In the genomic region with DNA sequence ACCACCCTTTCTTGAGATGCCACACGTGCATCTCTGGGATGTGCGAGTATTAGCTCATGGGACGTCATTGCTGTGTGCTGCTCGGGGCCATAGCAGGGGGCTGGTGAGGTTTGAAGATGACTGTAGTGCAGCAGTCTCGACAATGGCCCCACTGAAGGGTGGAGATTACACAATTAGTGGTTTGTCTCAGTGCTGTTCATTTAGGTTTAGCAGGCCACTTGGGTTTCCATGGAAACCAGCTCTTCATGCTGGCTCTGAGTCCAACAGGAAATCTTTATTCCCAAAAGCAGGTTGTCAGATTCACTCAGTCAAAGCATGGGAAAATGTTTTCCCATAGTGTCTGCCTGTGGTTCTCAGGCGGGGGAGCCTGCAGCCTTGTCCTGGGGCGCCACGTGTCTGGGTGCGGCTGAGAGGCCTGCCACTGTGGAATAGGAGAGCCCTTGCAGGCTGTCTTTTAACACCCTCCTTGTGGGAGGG, we compare ENCODE assay signal across 8 mouse cellular contexts. TPM values are rescaled to one million over a fixed set of nuclear protein-coding genes. Genes with fewer than 3 reads are reported as not detected.
DNase-seq lines count a peak whose midpoint lies in the region; ATAC-seq and TF ChIP-seq lines count a peak whose summit lies in the region.

No protein-coding gene starts in this region.

- H3K4me1 ChIP-seq in liver, embryonic 12.5 days: no peaks in the 10 kb centered on the region
- peaks cover 23% of the 10 kb centered on the region for H3K4me1 ChIP-seq in embryonic facial prominence, embryonic 15.5 days
- H3K4me1 ChIP-seq in intestine, postnatal 0 days (replicated peaks; ENCODE audit: control insufficient read depth, insufficient read depth, low read length): 0 out of 2 replicates have a peak, but pooled peaks cover 5% of the 10 kb centered on the region
- 0 out of 2 replicates have a peak, but pooled peaks cover 2% of the 10 kb centered on the region for H3K4me1 ChIP-seq in liver, postnatal 0 days (ENCODE audit: insufficient read depth)

- ATAC-seq in liver, embryonic 12.5 days: 0 out of 2 replicates have a peak, but pooled peaks have one; percentile 17
- peak; percentile 72 for ATAC-seq in embryonic facial prominence, embryonic 15.5 days (ENCODE audit: insufficient number of reproducible peaks, low FRiP score, low TSS enrichment, low read depth)
- ATAC-seq in intestine, postnatal 0 days: peak; percentile 52
- no peak for ATAC-seq in liver, postnatal 0 days

- no peak for DNase-seq in liver
- DNase-seq in neural tube, embryonic 10.5 days (ENCODE audit: extremely low spot score, low spot score): peak; percentile 26
- no peak for DNase-seq in thymus, adult 18-20 months
- no peak for DNase-seq in cerebellum, postnatal 36 days
- DNase-seq in liver, postnatal 0 days: no peak

- H3K9ac ChIP-seq in liver, embryonic 12.5 days: no peak overlapping the region
- no peak overlapping the region for H3K9ac ChIP-seq in embryonic facial prominence, embryonic 15.5 days
- no peak overlapping the region for H3K9ac ChIP-seq in intestine, postnatal 0 days (ENCODE audit: low read depth, low read length)
- no peak overlapping the region for H3K9ac ChIP-seq in liver, postnatal 0 days (replicated peaks)

- TF ChIP-seq CTCF in intestine, postnatal 0 days (IDR thresholded peaks at IDR 0.05; ENCODE audit: low read depth): no peak
- no peak for TF ChIP-seq CTCF in liver, postnatal 0 days (IDR thresholded peaks at IDR 0.05; ENCODE audit: low read depth)

- 66% methylated on average over 9 of the region's 9 CpGs for WGBS in liver, embryonic 12.5 days (ENCODE audit: insufficient replicate concordance)
- WGBS in embryonic facial prominence, embryonic 15.5 days: 19% methylated on average over 9 of the region's 9 CpGs
- 26% methylated on average over 9 of the region's 9 CpGs for WGBS in intestine, postnatal 0 days
- WGBS in liver, postnatal 0 days (ENCODE audit: insufficient replicate concordance): 75% methylated on average over 9 of the region's 9 CpGs

- H3K4me3 ChIP-seq in liver, embryonic 12.5 days: no peak overlapping the region
- H3K4me3 ChIP-seq in embryonic facial prominence, embryonic 15.5 days (replicated peaks): no peak overlapping the region
- H3K4me3 ChIP-seq in intestine, postnatal 0 days (ENCODE audit: low read depth, low read length): no peak overlapping the region
- no peak overlapping the region for H3K4me3 ChIP-seq in liver, postnatal 0 days (ENCODE audit: low read depth, low read length)

- H3K4me2 ChIP-seq in liver, embryonic 12.5 days: no peak overlapping the region
- H3K4me2 ChIP-seq in embryonic facial prominence, embryonic 15.5 days (replicated peaks): no peak overlapping the region
- H3K4me2 ChIP-seq in intestine, postnatal 0 days (replicated peaks; ENCODE audit: low read depth): no peak overlapping the region
- H3K4me2 ChIP-seq in liver, postnatal 0 days (ENCODE audit: low read depth, low read length): no peak overlapping the region

- peaks cover 5% of the 10 kb centered on the region; the same call in 1 of the 2 replicates for H3K36me3 ChIP-seq in liver, embryonic 12.5 days
- H3K36me3 ChIP-seq in embryonic facial prominence, embryonic 15.5 days: no peaks in the 10 kb centered on the region
- peaks cover 4% of the 10 kb centered on the region; the same call in 1 of the 2 replicates for H3K36me3 ChIP-seq in intestine, postnatal 0 days (ENCODE audit: control insufficient read depth, insufficient read depth)
- no peaks in the 10 kb centered on the region for H3K36me3 ChIP-seq in liver, postnatal 0 days (replicated peaks; ENCODE audit: insufficient read depth, low read length)

- no peak overlapping the region for H3K27ac ChIP-seq in liver, embryonic 12.5 days
- H3K27ac ChIP-seq in embryonic facial prominence, embryonic 15.5 days (replicated peaks): peak overlapping the region; percentile 71; the same call in 1 of the 2 replicates
- no peak overlapping the region for H3K27ac ChIP-seq in intestine, postnatal 0 days (ENCODE audit: low read depth, low read length)
- H3K27ac ChIP-seq in liver, postnatal 0 days (ENCODE audit: low read depth): no peak overlapping the region

- H3K27me3 ChIP-seq in liver, embryonic 12.5 days (replicated peaks): no peaks in the 10 kb centered on the region
- H3K27me3 ChIP-seq in embryonic facial prominence, embryonic 15.5 days: no peaks in the 10 kb centered on the region
- H3K27me3 ChIP-seq in intestine, postnatal 0 days (replicated peaks; ENCODE audit: control insufficient read depth, insufficient read depth, low read length): no peaks in the 10 kb centered on the region
- no peaks in the 10 kb centered on the region for H3K27me3 ChIP-seq in liver, postnatal 0 days (ENCODE audit: insufficient read depth, low read length)

- H3K9me3 ChIP-seq in liver, embryonic 12.5 days (replicated peaks): no peaks in the 10 kb centered on the region
- no peaks in the 10 kb centered on the region for H3K9me3 ChIP-seq in embryonic facial prominence, embryonic 15.5 days (replicated peaks)
- H3K9me3 ChIP-seq in intestine, postnatal 0 days (ENCODE audit: control insufficient read depth): no peaks in the 10 kb centered on the region
- no peaks in the 10 kb centered on the region for H3K9me3 ChIP-seq in liver, postnatal 0 days (ENCODE audit: low read length)

- no peak for TF ChIP-seq EP300 in liver, postnatal 0 days (IDR thresholded peaks at IDR 0.05; ENCODE audit: low read depth)

RNA-seq across cellular contexts. Expression of a gene that starts 43.5 kb away (rescaled TPM):
- polyA plus RNA-seq in liver, embryonic 12.5 days (2016; fragmentation: Nextera tagmentation; extraction: Ambion mirVana): 33.0 and 36.2 TPM in 2 replicates
- 65.5 and 77.0 TPM in 2 replicates for polyA plus RNA-seq in embryonic facial prominence, embryonic 15.5 days (2015; fragmentation: Nextera tagmentation; extraction: Ambion mirVana)
- polyA plus RNA-seq in intestine, postnatal 0 days (2015; fragmentation: Nextera tagmentation; extraction: Ambion mirVana): 24.1 and 28.7 TPM in 2 replicates
- polyA plus RNA-seq in liver, postnatal 0 days (2015; fragmentation: Nextera tagmentation; extraction: Ambion mirVana): 10.7 and 12.0 TPM in 2 replicates

RNA-seq across cellular contexts. Expression of a gene that starts 52.6 kb away (rescaled TPM):
- 2.1 and 2.4 TPM in 2 replicates for polyA plus RNA-seq in liver, embryonic 12.5 days (2016; fragmentation: Nextera tagmentation; extraction: Ambion mirVana)
- 29.0 and 35.7 TPM in 2 replicates for polyA plus RNA-seq in embryonic facial prominence, embryonic 15.5 days (2015; fragmentation: Nextera tagmentation; extraction: Ambion mirVana)
- 2.9 and 3.1 TPM in 2 replicates for polyA plus RNA-seq in intestine, postnatal 0 days (2015; fragmentation: Nextera tagmentation; extraction: Ambion mirVana)
- polyA plus RNA-seq in liver, postnatal 0 days (2015; fragmentation: Nextera tagmentation; extraction: Ambion mirVana): 0.47 and 0.58 TPM in 2 replicates
